Mouse (Mus musculus) intestine, embryonic 15.5 days (tissue): ENCODE results near the gene Dusp5. TPM values are rescaled to one million over a fixed set of nuclear protein-coding genes. Genes with fewer than 3 reads are reported as not detected.

Experiments
- polyA plus RNA-seq: library from polyadenylated mRNA; unstranded; fragments of >200 nt; fragmentation: Nextera tagmentation; extraction: Ambion mirVana; gene quantifications from 2 replicates; pipeline ENCODE4 v1.2.1, GENCODE M21; 2015

Dusp5 gene
- polyA plus RNA-seq, 1 experiment from 2014 or later = 9.0 TPM

Other genes starting within 250 kb of the Dusp5 start
- gene Mxi1, start 218.6 kb upstream of the Dusp5 start, polyA plus RNA-seq = 34.0 and 34.5 TPM in 2 replicates
- gene Gm10197, start 157.3 kb upstream of the Dusp5 start, polyA plus RNA-seq = 1.4 TPM in 1 of 2 replicates, not detected in the other
- 42.0 and 42.7 TPM in 2 replicates for gene Smndc1, start 138.5 kb upstream of the Dusp5 start, polyA plus RNA-seq
- 366 and 397 TPM in 2 replicates for gene Nutf2-ps1, start 60.0 kb downstream of the Dusp5 start, polyA plus RNA-seq
- gene Smc3, start 71.3 kb downstream of the Dusp5 start, polyA plus RNA-seq = 57.0 and 63.2 TPM in 2 replicates
- 0.77 and 0.80 TPM in 2 replicates for gene Rbm20, start 148.2 kb downstream of the Dusp5 start, polyA plus RNA-seq